13 mouse cellular contexts compared by ENCODE assay signal in genomic region chr19:16177139-16177727, GRCm38 (mm10). TPM values are rescaled to one million over a fixed set of nuclear protein-coding genes. Genes with fewer than 3 reads are reported as not detected.
A peak's percentile ranks its signal among the peaks of the same experiment; 100 is the strongest.
DNase-seq lines count a peak whose midpoint lies in the region; ATAC-seq and TF ChIP-seq lines count a peak whose summit lies in the region.
"Had no signal": no experiment of that assay in that cellular context is flagged by ENCODE, and none has a peak within 500 bp of the region (broad histone marks: within the 10 kb centered on the region; RNA-seq: fewer than 3 reads in every experiment).

No protein-coding gene starts in this region.

- no peak overlapping the region for H3K4me2 ChIP-seq in hindbrain, embryonic 13.5 days
- no peak overlapping the region for H3K4me2 ChIP-seq in hindbrain, embryonic 12.5 days (replicated peaks)
- peak overlapping the region; percentile 37; the same call in 1 of the 2 replicates for H3K4me2 ChIP-seq in lung, embryonic 15.5 days
- H3K4me2 ChIP-seq in limb, embryonic 12.5 days = no peak overlapping the region
- H3K4me2 ChIP-seq: forebrain, embryonic 15.5 days had no signal

- intact Hi-C loops in gastrocnemius, adult 2 months (cut with DNase I) = no loop called here

- 96% methylated on average over 8 of the region's 8 CpGs for WGBS in hindbrain, embryonic 13.5 days
- 90% methylated on average over 8 of the region's 8 CpGs for WGBS in hindbrain, embryonic 12.5 days
- WGBS in lung, embryonic 15.5 days = 73% methylated on average over 8 of the region's 8 CpGs
- WGBS in limb, embryonic 12.5 days = 80% methylated on average over 8 of the region's 8 CpGs

- H3K9me3 ChIP-seq in hindbrain, embryonic 13.5 days = no peaks in the 10 kb centered on the region
- no peaks in the 10 kb centered on the region for H3K9me3 ChIP-seq in hindbrain, embryonic 12.5 days (replicated peaks)
- H3K9me3 ChIP-seq in lung, embryonic 15.5 days = no peaks in the 10 kb centered on the region
- no peaks in the 10 kb centered on the region for H3K9me3 ChIP-seq in limb, embryonic 12.5 days
- H3K9me3 ChIP-seq: forebrain, embryonic 15.5 days; midbrain, embryonic 10.5 days had no signal

- peak; percentile 62 for DNase-seq in gastrocnemius, adult 2 months
- no peak for DNase-seq in gastrocnemius, postnatal 10 days
- DNase-seq in lung, adult 18-20 months = no peak
- no peak for DNase-seq in spleen, adult 12 weeks (ENCODE audit: low spot score)
- DNase-seq: cerebellum, adult 11-12 months; thymus, postnatal 4 days had no signal

- peak; percentile 26; the same call in 1 of the 2 replicates for ATAC-seq in hindbrain, embryonic 13.5 days (ENCODE audit: low FRiP score)
- ATAC-seq in hindbrain, embryonic 12.5 days (ENCODE audit: low FRiP score) = no peak
- no peak for ATAC-seq in lung, embryonic 15.5 days (ENCODE audit: borderline replicate concordance, extremely low read depth, low FRiP score, low TSS enrichment)
- 0 out of 2 replicates have a peak, but pooled peaks have one; percentile 56 for ATAC-seq in limb, embryonic 12.5 days (ENCODE audit: insufficient number of reproducible peaks, insufficient read depth, low FRiP score, low TSS enrichment, low read depth)
- ATAC-seq: forebrain, embryonic 15.5 days had no signal

- 0 out of 2 replicates have a peak, but pooled peaks cover 2% of the 10 kb centered on the region for H3K36me3 ChIP-seq in hindbrain, embryonic 13.5 days
- no peaks in the 10 kb centered on the region for H3K36me3 ChIP-seq in hindbrain, embryonic 12.5 days
- H3K36me3 ChIP-seq in lung, embryonic 15.5 days = no peaks in the 10 kb centered on the region
- H3K36me3 ChIP-seq in limb, embryonic 12.5 days = no peaks in the 10 kb centered on the region
- H3K36me3 ChIP-seq: forebrain, embryonic 15.5 days; midbrain, embryonic 10.5 days had no signal

- no peak overlapping the region for H3K9ac ChIP-seq in hindbrain, embryonic 13.5 days
- H3K9ac ChIP-seq in hindbrain, embryonic 12.5 days = no peak overlapping the region
- H3K9ac ChIP-seq in lung, embryonic 15.5 days = no peak overlapping the region
- H3K9ac ChIP-seq in limb, embryonic 12.5 days (replicated peaks) = no peak overlapping the region
- H3K9ac ChIP-seq: forebrain, embryonic 15.5 days; liver, embryonic 14.5 days had no signal

- no peak overlapping the region for H3K4me3 ChIP-seq in gastrocnemius, adult 2 months
- H3K4me3 ChIP-seq in hindbrain, embryonic 13.5 days = no peak overlapping the region
- H3K4me3 ChIP-seq in hindbrain, embryonic 12.5 days = no peak overlapping the region
- no peak overlapping the region for H3K4me3 ChIP-seq in lung, embryonic 15.5 days
- no peak overlapping the region for H3K4me3 ChIP-seq in limb, embryonic 12.5 days (replicated peaks)
- H3K4me3 ChIP-seq: forebrain, embryonic 15.5 days; midbrain, embryonic 10.5 days had no signal

- no peaks in the 10 kb centered on the region for H3K27me3 ChIP-seq in hindbrain, embryonic 13.5 days
- no peaks in the 10 kb centered on the region for H3K27me3 ChIP-seq in hindbrain, embryonic 12.5 days
- no peaks in the 10 kb centered on the region for H3K27me3 ChIP-seq in lung, embryonic 15.5 days
- no peaks in the 10 kb centered on the region for H3K27me3 ChIP-seq in limb, embryonic 12.5 days
- H3K27me3 ChIP-seq: forebrain, embryonic 15.5 days had no signal

- H3K4me1 ChIP-seq in hindbrain, embryonic 13.5 days (replicated peaks) = peaks cover 65% of the 10 kb centered on the region
- peaks cover 39% of the 10 kb centered on the region for H3K4me1 ChIP-seq in hindbrain, embryonic 12.5 days
- H3K4me1 ChIP-seq in lung, embryonic 15.5 days = peaks cover 61% of the 10 kb centered on the region
- H3K4me1 ChIP-seq in limb, embryonic 12.5 days (replicated peaks) = peaks cover 45% of the 10 kb centered on the region

- no peak for TF ChIP-seq CTCF in gastrocnemius, adult 2 months (IDR thresholded peaks at IDR 0.05)

- H3K27ac ChIP-seq in gastrocnemius, adult 2 months = peak overlapping the region; percentile 76
- H3K27ac ChIP-seq in hindbrain, embryonic 13.5 days = no peak overlapping the region
- H3K27ac ChIP-seq in hindbrain, embryonic 12.5 days = no peak overlapping the region
- H3K27ac ChIP-seq in lung, embryonic 15.5 days = peak overlapping the region; percentile 81
- H3K27ac ChIP-seq in limb, embryonic 12.5 days = peak overlapping the region; percentile 56; the same call in 1 of the 2 replicates
- H3K27ac ChIP-seq: forebrain, embryonic 15.5 days; liver, embryonic 14.5 days; midbrain, embryonic 10.5 days had no signal

RNA-seq across cellular contexts. Expression of gene Gnaq, which starts 44.6 kb away (rescaled TPM):
- total RNA-seq in gastrocnemius, adult 2 months (2021) = 10 to 100 TPM; 12.2 to 15.7 TPM
- 10 to 100 TPM; 23.7 to 29.4 TPM for total RNA-seq in gastrocnemius, postnatal 10 days (2021)
- 78.7 and 79.8 TPM in 2 replicates for polyA plus RNA-seq in hindbrain, embryonic 13.5 days (2015; fragmentation: Nextera tagmentation; extraction: Ambion mirVana)
- 49.3 and 54.4 TPM in 2 replicates for polyA plus RNA-seq in hindbrain, embryonic 12.5 days (2016; fragmentation: Nextera tagmentation; extraction: Ambion mirVana)
- polyA plus RNA-seq in lung, embryonic 15.5 days (2015; fragmentation: Nextera tagmentation; extraction: Ambion mirVana) = 30.6 and 34.3 TPM in 2 replicates
- 23.8 and 25.9 TPM in 2 replicates for polyA plus RNA-seq in limb, embryonic 12.5 days (2016; fragmentation: Nextera tagmentation; extraction: Ambion mirVana)

Comparison
In these comparisons a context has a peak if more than half of its experiments do, and no peak if none do; other contexts are left out.
1. ATAC-seq: peak in hindbrain, embryonic 13.5 days (single experiment) and limb, embryonic 12.5 days (single experiment); none in hindbrain, embryonic 12.5 days (single experiment) and lung, embryonic 15.5 days (single experiment).
2. H3K27ac ChIP-seq: peak in gastrocnemius, adult 2 months (single experiment), lung, embryonic 15.5 days (single experiment) and limb, embryonic 12.5 days (single experiment); none in hindbrain, embryonic 13.5 days (single experiment) and hindbrain, embryonic 12.5 days (single experiment).